Mouse (Mus musculus) olfactory bulb, adult 2 months (tissue): ENCODE measurements around the gene Zfp385b. TPM values are rescaled to one million over a fixed set of nuclear protein-coding genes. Genes with fewer than 3 reads are reported as not detected.

Source experiments
- H3K27ac ChIP-seq: fragments of 200-500 bp; 2 replicates; pipeline ENCODE4 v1.5.1; 2012; ENCODE audit warnings: low read depth, low read length; ENCODE audit not compliant: insufficient read depth
- H3K4me1 ChIP-seq: fragments of 200-500 bp; 2 replicates; pipeline ENCODE4 v1.6.1; 2012; ENCODE audit warnings: low read length; ENCODE audit not compliant: control insufficient read depth, insufficient read depth
- H3K4me3 ChIP-seq: fragments of 200-500 bp; 2 replicates; pipeline ENCODE4 v1.5.1; 2012; ENCODE audit warnings: mild to moderate bottlenecking, low read depth, low read length, moderate library complexity; ENCODE audit not compliant: insufficient read depth
- CTCF ChIP-seq: fragments of 200-500 bp; IDR thresholded peaks from 2 replicates; pipeline ENCODE4 v1.5.1; 2012; ENCODE audit warnings: low read depth, mild to moderate bottlenecking, low read length, moderate library complexity; ENCODE audit not compliant: insufficient read depth
- POLR2A ChIP-seq: fragments of 200-500 bp; IDR thresholded peaks from 2 replicates; pipeline ENCODE4 v1.6.1; 2012; ENCODE audit warnings: mild to moderate bottlenecking, low read depth, low read length, moderate library complexity; ENCODE audit not compliant: insufficient read depth
- WGBS: fragments of 180-500 bp; shearing (Covaris S2); methylation state at CpG from one replicate; pipeline ENCODE4 v1.1.7; 2018; 5-methylcytosine and 5-hydroxymethylcytosine counted together
- polyA plus RNA-seq: library from polyadenylated mRNA; stranded (reverse); fragments of >200 nt; gene quantifications from 2 replicates; pipeline ENCODE4 v1.2.4, GENCODE M21; 2012; ENCODE audit warnings: low replicate concordance; ENCODE audit not compliant: missing spikeins, insufficient read depth, insufficient read length

Gene Zfp385b
- polyA plus RNA-seq, 1 experiment = not detected

DNA sequence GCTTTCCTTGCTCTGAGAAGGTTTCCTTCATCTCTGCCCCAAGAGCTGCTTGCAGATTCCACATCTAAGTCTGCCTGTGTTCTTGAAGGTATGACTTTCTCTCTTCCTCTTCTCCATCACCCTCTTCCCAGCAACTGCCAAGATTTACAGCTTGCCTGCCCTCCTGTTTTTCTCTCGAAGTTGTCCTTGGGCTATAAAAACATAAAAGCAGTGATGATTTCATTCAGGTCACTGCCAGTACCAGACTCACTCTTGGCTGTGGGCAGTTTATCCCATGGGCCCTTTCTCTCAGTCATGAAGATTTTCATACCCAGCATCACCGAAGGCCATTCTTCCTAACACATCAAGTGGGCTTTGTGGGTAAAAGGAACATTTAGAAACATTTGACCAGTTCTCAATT is 89.2 kb downstream of the Zfp385b start:
- 58% methylated on average over 2 of the region's 2 CpGs for WGBS
- Histone ChIP-seq H3K4me1 (no peaks in the 10 kb centered on the region), H3K4me3 (no peak overlapping the region), H3K27ac (no peak overlapping the region)
- TF ChIP-seq CTCF = no peak
- no peak for TF ChIP-seq POLR2A

DNA sequence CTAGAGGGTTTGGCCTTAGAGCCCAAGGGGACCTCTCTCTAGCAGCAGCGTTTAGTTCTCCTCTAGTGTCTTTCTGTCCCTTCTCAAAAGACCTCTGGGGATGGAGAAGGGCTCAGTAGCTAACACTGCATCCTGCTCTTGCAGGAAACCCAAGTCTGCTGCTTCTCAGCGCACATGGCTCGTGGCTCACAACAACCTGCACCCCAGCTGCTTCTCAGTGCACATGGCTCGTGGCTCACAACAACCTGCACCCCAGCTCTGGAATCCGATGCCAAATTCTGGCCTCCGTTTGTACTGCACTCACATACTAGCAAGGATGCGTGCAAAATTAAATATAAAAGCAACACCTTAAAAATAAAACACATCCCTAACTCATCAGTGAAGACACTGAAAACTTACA is 92.6 kb downstream of the Zfp385b start:
- TF ChIP-seq POLR2A (no peak), CTCF (no peak)
- no peaks in the 10 kb centered on the region for H3K4me1 ChIP-seq
- H3K4me3 ChIP-seq = no peak overlapping the region
- no peak overlapping the region for H3K27ac ChIP-seq
- WGBS = 88% methylated on average over 7 of the region's 7 CpGs

DNA sequence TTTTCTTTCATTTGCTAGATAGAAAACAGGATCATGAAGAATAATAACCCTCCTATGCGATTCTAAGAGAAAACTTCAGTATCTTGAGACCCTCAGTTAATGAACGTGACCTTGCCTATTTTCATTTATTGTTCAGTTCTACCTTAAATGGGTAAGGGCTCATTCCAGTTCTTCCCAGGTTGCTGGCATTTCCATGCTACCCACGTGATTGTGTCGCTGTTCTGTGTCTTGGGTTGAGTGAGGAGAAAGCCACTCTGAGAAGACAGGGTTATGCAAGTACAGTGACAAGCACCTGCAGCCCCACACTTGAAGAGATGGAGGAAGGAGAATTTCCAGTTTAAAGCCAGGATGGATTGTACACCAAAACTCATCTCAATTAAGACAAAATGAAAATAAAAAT is 98.6 kb downstream of the Zfp385b start:
- H3K27ac ChIP-seq = no peak overlapping the region
- no peaks in the 10 kb centered on the region for H3K4me1 ChIP-seq
- H3K4me3 ChIP-seq = no peak overlapping the region
- no peak for TF ChIP-seq POLR2A
- no peak for TF ChIP-seq CTCF
- WGBS = 89% methylated on average over 4 of the region's 4 CpGs

- 86% methylated on average over 3 of the region's 3 CpGs for WGBS
- Histone ChIP-seq H3K4me1 (no peaks in the 10 kb centered on the region; the same call in 1 of the 2 replicates), H3K4me3 (no peak overlapping the region), H3K27ac (no peak overlapping the region)
- TF ChIP-seq CTCF (no peak), POLR2A (no peak)
Measured at GRCm38 (mm10) chr2:77716367-77716766, 103.1 kb downstream of the Zfp385b start.

GRCm38 (mm10) chr2:77713886-77714285 is 105.6 kb downstream of the Zfp385b start:
- Histone ChIP-seq H3K4me1 (no peaks in the 10 kb centered on the region; the same call in 1 of the 2 replicates), H3K4me3 (no peak overlapping the region), H3K27ac (no peak overlapping the region)
- 66% methylated on average over 5 of the region's 5 CpGs for WGBS
- no peak for TF ChIP-seq CTCF
- TF ChIP-seq POLR2A = no peak

DNA sequence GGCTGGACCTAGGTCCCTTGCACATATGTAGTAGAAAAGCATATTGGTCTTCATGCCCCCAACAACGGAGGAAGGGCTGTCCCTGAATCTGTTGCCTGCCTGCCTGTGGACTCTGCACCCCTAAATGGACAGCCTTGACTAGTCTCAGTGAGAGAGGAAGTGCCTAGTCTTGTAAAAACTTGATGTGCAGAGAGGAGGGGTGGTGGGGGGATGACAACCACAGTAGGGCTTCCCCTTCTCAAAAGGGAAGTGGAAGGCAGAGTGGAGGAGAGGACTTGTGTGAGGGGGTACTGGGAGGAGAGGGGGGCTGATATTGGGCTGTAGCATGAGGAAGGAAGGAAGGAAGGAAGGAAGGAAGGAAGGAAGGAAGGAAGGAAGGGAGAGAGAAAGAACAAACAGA is 107.7 kb downstream of the Zfp385b start:
- TF ChIP-seq CTCF (no peak), POLR2A (no peak)
- 79% methylated on average over 1 of the region's 1 CpGs for WGBS

DNA sequence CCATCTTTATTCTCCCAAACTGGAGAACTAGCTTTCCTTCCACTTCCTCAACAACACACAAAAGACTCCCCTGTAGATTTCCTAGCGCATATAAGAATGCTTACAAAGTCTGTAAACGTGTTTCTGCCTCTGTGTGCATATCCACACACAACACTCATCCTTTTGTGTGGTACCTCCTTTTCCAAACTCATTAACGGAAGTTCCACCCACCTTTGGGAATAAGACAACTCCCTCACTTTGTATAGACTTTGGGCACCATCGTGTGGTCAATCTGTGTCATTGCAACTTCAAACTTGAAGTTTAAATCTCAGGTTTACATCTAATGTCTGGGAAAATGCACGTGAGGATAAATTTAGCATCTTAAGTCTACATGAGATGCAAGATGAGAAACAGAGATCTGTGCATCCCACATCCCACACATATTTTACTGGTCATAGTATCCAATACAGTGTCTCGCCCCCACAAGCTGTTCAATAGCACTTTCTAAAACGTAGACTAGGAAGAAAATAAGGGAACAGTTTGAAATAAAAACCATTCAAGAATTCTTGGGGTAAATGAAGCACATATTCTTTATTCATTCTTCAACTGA is 110.1 kb downstream of the Zfp385b start:
- Histone ChIP-seq H3K4me1 (peaks cover 2% of the 10 kb centered on the region; the same call in 1 of the 2 replicates), H3K27ac (no peak overlapping the region), H3K4me3 (no peak overlapping the region)
- WGBS = 19% methylated on average over 7 of the region's 7 CpGs
- TF ChIP-seq POLR2A (no peak), CTCF (no peak)

More for the DNA sequence above, 107.7 kb downstream of the Zfp385b start:
- H3K4me1 ChIP-seq = peaks cover 2% of the 10 kb centered on the region; the same call in 1 of the 2 replicates
- no peak overlapping the region for H3K4me3 ChIP-seq
- no peak overlapping the region for H3K27ac ChIP-seq

DNA sequence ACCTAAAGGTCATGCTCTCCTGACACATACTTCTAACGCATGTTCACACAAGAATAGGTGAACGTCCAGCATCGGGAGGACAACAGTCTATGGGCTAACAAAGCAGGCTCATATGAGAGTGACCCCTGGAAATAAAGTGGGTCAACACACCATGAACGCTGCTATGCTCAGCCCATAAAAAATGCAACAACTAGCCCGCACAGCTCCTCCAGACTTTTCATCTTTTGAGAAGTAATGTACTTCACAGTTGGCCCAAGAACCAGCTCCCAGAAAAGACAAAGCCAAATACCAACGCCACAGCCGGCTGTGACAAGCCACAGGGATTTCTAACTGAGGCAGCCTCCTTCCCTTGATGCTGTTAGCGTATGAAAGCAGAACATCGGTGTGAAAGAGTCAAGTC is 112.3 kb downstream of the Zfp385b start:
- H3K4me3 ChIP-seq = no peak overlapping the region
- 70% methylated on average over 9 of the region's 9 CpGs for WGBS
- no peak overlapping the region for H3K27ac ChIP-seq
- H3K4me1 ChIP-seq = 0 out of 2 replicates have a peak, but pooled peaks cover 2% of the 10 kb centered on the region
- TF ChIP-seq POLR2A (no peak), CTCF (no peak)

DNA sequence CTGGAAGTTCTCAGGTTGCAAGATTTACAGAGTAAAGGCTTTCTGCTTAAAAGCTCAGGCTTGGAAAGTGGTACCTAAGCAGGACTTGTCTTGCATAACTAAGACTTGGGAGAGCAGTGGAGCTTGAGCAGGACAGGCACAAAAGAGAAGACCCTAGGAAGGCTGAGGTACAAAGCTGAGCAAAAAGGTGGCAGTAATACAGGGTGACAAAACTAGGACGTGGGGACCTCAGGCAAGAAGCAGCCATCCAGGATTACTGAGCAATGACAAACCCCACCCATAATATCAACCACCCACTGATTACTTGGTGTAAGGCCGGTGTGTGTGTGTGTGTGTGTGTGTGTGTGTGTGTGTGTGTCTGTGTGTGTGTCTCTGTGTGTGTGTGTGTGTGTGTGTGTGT is 114.0 kb downstream of the Zfp385b start:
- 39% methylated on average over 2 of the region's 2 CpGs for WGBS
- no peak overlapping the region for H3K27ac ChIP-seq
- H3K4me1 ChIP-seq = 0 out of 2 replicates have a peak, but pooled peaks cover 2% of the 10 kb centered on the region
- TF ChIP-seq CTCF = no peak
- no peak for TF ChIP-seq POLR2A
- no peak overlapping the region for H3K4me3 ChIP-seq

DNA sequence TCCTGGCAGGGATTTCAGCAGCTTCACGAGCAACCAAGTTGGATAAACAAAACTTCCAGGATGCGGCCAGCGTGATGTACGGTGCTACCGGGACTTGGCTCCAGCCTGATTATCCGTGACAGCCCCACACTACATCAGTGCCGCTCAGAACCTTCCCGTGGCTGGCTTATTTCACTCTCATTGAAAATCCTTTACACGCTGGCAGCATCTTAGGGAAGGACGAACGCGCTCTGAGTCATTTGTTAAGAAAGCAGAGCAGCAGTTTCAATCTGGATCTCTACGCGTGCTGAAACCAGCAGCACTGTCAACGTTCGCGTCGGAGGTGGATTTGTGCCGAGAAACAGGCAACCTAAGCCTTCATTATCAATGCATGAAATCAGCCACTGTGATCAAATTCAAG is 116.4 kb downstream of the Zfp385b start:
- 9% methylated on average over 19 of the region's 19 CpGs for WGBS
- no peak for TF ChIP-seq CTCF
- H3K4me3 ChIP-seq = peak overlapping the region; percentile 66
- peak overlapping the region; percentile 82 for H3K27ac ChIP-seq
- 0 out of 2 replicates have a peak, but pooled peaks cover 2% of the 10 kb centered on the region for H3K4me1 ChIP-seq
